Mouse (Mus musculus) right cerebral cortex, postnatal 14 days (tissue): ENCODE data around the gene Exosc10.

Experiments used
- DNase-seq: peaks from one replicate; pipeline ENCODE4 v3.0.0; 2022

Exosc10 gene

DNA sequence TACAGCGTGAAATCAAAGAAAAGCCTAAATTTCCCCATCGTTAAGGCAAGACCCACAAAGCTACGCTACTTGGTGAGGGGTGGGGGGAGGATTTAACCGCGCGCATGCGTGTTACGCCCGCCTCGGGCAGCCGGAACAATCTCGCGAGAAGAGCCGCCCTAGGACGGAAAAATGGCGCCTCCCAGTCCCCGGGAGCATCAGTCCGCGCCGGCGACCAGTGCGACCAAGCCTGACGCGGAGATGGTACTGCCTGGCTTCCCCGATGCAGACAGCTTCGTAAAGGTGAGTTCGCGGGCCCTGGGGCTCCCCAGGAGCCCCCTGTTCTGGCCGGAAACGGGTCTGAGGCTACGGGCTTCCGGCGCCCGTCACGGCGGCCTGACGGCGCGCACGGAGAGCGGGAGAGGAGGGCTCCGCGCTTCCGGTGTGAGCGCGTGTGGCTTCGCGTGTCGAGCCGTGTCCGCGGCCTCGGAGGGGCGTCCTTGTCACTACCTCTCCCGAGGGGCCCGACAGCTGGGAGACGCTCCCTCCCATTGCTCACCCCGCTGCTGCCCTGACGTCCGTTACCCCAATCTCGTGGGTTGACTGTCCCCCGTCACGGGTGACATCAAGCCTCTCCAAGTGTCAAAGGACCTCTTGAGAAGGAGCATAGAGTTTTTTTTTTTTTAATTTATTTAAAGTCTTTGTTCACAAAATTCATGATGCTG, at the start of gene Exosc10:
TSS of gene Exosc10 (plus strand) at position 133 of the 704 bp plus-strand sequence.
- DNase-seq: peak; percentile 87

DNA sequence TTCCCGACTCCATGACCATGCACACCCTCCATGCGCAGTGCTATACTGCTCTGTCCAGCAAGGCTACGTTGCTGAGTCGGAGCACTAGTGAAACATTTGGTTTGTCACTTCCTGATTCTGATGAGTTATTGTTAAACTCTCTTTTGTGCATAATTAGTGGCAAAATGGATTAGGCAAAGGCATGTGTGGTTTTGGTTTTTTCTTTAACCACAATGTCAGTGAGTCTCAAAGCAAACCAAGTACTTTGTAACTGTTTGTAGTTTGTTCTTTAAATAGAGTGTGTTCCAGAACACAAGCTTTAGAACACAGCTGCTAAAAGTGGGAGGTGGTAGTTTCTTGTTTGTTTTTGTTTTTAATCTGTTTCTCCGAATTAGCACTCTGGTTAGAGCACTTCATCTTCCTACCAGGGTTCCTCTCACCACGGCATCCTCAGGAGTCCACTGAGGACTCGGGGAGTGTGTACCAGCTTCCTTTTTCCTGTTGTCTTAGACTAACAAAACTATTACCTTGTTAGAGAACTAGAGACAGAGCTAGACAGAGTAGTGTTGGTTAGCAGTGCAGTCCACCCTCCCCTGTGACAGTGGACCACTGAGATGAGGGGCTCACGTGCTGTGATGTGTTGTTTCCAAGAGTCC, 48.7 kb upstream of the Exosc10 start:
- DNase-seq: no peak

DNA sequence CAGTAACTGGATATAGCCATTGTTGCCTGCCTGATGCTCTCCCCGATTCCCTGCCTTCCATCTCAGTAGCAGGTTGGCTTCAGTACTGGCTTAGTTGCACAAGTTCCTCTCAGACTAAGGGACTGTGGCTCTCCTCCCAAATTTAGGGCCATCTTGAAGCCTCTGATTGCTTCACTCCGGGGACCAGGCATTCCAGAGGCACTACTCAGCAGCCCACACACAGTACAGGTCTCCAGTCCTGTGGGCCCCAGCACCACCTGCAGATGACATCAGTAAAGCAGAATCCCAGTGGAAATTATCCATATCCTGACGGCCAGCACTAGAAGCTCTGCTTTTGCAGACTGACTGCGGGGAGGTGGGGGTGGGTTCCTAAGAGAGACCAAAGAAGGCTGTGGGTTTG, 47.5 kb upstream of the Exosc10 start:
- no peak for DNase-seq

DNA sequence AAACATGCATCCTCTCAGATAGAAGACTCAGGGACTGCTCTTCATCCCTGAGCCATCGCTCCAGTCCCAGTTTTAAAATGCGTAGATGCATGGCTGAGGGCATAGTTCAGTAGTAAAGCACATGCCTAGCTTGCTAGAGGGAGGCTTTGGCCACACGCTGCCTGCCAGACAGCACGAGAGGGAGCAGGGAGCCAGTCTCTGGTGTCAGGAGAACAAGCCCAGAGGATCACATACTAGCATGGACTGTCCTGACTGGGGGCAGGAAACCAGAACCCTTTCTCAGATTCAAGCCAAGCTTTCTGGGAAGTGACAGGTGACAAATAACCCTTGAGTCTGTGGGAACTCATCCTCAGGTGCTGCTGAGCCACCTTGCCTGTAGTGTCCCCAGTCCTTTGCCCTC, 46.9 kb upstream of the Exosc10 start:
- DNase-seq: no peak

DNA sequence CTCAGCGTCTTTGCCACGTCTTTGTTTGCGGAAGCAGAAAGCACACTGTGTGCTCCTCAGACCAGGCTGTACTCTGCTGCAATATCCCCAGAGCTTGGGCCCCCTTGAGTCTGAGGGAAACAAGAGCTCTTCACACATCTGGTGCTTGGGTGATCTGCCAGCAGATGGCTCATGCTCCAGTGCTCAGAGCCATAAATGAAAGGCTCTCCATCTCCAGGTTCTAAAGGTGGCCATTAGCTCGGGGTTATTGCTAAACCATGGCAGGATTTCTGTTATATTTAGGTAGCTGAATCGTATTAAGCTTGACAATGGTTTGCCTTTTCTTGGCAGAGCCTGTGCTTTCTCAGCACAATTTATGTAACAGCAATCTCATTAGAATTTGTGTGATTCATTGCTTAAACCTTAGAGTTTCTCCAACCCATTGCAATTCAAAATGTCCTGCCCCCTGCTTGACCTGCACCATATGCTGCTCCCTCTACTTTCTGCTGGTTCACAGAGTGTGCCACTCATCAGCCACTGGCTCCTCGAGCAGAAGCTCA, 45.1 kb upstream of the Exosc10 start:
- no peak for DNase-seq

DNA sequence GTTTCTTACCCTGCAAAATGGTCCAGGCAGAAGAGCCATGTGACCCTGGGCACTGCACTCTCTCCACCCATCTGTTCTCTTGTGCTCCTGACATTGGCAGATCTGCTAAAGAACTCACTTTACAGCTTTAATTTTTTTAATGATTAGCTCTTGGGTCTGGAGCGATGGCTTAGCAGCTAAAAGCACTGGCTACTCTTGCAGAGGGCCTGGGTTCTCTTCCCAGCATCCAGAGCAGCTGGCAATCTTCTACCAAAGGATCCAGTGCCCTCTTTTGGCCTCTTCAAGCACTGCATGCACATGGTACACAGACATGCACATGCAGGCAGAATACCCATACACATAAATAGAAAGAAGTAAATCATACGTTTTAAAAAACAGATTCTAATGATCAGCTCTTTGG, 42.9 kb upstream of the Exosc10 start:
- no peak for DNase-seq

DNA sequence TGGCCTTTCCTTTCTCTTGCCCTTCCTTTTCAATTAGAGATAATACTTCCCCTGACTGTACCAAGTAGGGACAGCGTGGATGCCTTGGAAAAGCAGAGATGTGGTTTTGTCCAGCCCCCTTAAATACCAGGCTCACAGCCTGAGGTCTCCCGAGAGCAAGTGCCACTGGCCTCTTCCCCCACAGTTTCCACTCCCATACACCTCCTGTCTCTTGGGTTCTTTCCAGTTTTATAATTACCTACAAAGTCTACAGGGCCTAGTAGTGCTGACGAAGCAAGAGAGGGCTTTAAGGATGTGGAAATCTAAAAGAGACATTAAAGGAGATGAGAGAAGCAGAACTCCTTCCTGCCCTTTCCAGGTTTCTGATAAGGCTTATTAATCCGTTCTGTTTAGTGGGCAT, 40.4 kb upstream of the Exosc10 start:
- no peak for DNase-seq

DNA sequence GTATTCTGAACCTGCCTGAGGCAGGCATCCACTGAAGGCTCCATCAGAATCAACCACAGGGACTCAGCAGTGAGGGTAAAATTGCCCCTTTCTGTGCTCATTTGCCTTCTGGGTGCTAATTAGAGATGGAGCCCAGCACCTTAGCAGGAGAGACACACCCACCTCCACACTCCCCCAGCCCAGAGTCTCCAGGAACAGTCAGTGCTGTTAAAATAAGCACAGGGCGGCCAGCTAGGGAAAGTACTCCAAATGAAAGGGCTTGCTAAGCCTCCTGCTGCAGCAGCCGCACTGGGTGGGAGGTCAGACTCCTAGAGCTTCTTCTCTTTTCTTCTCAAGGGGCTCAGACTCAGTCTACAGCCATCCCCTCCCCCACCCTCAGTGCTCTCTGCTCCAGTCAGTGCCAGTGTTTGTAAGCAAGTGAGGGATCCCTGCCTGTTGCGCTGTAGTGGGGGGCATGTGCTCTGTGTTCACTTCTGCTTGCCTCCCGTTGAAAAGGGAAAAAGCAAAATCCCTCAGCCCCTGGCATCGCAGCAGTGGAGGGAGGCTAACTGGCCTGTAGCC, 39.9 kb upstream of the Exosc10 start:
- DNase-seq: no peak

DNA sequence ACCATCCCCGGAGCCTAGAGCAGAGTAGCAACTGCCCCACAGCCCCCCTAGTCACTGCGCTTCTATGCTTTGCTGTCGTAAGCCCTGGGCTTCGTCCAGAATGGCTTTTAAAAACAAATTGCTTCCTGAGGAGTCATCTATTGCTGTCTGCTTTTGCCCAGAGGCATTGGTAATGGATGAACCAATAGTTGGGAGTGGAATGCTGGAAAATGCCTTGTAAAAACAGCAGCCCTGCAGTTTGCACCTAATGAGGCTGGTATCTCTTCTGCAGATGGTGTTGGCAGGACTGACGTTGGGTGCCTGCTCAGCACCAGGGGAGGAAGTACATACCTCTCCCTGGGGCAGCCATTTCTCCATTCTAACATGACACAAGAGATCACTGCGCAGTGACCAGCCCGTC, 34.7 kb upstream of the Exosc10 start:
- no peak for DNase-seq

DNA sequence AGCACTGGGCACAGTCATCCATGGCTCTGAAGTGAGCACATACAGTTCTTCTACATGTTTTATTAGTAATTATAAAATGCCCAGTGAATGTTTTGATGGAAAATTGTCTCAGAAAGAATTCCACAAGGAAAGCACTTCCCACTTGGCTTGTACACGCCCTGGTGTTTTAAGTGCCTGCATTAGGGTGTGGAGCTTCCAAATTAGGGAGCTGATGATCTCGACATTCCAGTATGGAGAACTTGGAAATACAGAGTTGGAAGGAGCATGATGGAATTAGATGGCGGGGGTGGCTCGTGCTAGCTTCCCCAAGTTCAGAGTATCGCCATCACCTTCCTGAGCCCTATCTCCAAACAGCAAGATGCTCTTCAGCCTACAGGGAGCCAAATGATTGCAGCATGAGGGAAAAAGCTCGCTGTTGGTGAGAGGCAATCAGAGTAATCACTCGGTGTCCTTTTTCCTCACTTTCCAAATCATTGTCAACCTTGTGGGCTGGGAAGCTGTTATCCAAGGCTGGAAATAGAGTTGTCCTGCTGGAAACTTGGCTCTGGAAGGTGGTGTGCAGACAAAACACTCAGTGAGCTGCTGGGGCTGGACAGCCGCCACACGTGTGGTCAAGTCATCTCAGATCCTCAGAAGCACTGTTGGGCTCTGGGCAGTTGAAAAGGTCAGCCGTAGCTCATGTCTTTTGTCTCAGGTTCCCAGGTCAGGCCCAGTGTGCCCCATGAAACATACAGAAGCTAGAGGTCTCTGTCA, 30.9 kb upstream of the Exosc10 start:
- DNase-seq: no peak

DNA sequence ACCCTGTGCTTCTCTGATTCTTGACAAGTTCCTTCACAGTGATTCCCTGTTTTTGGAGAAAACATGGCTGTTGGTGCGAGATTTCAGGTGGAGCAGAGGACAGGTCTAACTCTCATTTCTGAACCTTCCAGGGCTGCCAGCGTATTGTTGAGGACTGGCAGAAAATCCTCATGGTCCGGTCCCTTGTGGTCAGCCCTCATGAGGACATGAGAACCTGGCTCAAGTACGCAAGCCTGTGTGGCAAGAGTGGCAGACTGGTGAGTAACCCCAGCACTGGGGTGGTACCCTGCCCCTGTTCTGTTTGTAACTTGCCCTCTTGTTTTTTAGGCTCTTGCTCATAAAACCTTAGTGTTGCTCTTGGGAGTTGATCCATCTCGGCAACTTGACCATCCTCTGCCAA, 27.9 kb upstream of the Exosc10 start:
- DNase-seq: no peak

DNA sequence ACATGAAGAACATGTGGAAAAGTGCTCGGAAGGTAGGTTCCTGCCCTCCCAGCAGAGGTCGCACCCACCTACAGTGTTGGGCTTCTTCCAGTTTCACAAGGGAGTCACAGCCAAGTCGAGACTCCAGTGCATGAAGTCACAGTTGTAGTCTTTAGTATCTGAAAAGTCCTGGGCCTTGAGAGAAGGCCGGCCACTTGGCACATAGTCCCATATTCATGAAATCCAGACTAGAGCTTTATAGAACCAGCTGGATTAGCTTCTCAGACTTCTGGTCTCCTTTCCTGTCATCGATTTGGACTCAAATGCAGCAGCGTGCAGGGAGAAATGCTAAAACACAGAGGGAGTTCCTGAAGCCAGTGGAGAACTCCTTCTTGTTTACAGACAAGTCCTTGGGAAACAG, 27.5 kb upstream of the Exosc10 start:
- no peak for DNase-seq

DNA sequence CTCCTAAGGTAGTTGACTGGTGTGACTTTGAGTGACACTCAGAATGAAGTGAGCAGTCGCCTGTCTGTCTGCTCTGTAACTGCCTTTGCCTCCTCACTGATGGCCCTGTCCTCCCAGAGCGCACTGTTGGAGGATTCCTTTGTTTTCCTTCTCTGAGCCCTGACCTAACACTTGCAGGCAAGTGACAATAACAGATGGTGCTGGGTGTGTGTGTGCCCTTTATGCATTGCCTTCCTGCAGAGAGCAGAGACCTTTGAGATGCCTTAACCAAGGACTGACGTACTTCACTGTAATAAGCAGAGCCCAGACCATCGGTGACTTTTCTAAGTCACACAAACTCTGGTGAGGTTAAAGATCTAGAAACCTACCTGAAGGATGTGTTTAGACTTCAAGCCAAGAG, 26.9 kb upstream of the Exosc10 start:
- no peak for DNase-seq

DNA sequence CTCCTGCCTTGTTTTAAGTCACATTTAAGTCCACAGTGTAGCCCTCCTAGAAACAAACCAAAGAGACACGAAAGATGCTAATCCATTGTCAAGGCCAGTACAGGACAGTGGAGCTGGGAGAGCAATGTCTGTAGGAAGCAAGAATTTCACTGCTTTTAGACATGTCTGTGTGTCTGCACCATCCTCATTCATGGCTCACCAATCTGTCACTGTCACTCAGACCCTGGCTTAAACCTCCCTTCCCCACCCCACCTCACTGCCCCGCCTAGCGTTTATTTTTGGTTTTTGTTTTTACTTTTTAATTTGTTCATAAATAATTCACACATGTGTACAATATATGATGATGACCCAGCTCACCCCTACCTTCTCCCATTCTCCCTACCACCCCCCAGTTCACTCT, 25.7 kb upstream of the Exosc10 start:
- no peak for DNase-seq

DNA sequence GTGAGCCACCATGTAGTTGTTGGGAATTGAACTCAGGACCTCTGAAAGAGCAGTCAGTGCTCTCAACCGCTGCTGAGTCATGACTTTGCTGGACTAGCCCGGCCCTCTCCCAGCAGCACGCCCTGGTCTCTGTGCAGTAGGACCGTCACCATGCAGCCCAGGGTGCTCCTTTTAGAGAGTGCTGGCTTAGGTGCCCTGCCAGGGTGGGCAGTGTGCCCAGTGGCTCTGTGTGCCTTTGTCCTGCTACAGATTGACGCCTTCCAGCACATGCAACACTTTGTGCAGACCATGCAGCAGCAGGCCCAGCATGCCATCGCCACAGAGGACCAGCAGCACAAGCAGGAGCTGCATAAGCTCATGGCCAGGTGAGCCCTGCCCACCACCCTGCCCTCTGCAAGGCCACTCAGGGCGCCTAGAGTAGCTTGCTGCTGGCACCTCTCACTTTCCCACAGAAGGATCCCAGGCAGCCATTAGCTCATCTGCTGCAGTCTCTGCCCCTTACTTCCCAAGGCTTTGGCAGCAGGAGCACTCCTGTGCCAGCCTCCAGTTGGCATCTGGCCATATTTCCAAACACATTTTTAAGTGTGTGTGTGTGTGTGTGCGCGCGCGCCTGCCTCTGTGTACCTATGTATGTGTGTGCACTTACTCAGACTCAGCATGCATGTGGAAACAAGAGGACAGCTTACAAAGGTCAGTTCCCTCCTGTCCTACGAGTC, 24.5 kb upstream of the Exosc10 start:
- DNase-seq: peak; percentile 35

DNA sequence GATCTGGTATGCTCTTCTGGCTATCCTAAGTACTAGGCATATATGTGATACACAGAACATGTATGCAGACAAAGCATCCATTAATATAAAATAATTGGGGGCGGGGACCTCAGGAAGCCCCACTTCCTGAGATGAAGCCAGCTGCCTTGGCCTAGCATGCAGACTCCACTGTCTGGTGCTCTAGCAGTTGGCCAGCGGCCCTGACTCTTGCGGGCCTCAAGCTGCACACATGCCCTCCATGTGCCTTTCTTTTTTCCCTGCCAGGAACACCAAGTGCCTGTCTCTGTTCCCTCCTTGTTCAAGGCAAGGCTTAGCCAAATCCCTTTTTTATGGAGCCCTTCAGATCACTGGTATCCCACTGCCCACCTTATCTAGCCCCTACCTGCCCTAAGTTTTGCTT, 22.4 kb upstream of the Exosc10 start:
- no peak for DNase-seq

DNA sequence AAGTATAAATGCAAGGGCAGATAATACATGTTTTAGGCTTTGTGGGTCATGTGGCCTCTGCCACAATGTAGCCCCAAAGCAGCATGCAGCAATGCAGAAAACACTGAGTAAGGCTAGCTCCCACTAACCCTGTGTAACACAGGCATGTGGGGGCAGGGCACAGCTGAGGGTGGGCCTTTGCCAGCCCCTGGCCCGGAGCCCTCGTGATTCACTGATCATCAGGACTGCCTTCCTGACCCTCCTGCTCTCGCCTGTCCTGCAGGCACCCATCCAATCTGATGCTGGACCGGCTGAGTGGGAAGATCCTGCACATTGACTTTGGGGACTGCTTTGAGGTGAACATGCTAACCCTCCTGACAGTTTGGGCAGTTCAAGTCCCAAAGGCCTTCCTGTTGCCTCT, 9.1 kb upstream of the Exosc10 start:
- DNase-seq: no peak

DNA sequence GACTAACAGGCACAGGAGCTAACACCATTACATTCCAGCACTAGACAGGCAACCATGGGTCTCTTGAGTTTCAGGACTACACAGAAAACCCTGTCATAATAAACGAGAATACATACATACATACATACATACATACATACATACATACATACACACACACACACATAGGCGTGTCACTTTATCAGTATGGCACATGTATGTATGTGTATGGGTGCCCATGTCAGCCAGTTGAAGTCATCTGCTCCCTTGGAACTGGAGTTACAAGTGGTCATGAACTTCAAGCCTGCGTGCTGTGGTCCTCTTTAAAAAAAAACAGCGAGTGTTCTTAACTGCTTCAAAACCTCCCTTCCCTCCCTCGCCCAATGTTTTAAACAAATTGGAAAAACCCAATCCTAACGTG, 463 bp upstream of the Exosc10 start:
- no peak for DNase-seq

DNA sequence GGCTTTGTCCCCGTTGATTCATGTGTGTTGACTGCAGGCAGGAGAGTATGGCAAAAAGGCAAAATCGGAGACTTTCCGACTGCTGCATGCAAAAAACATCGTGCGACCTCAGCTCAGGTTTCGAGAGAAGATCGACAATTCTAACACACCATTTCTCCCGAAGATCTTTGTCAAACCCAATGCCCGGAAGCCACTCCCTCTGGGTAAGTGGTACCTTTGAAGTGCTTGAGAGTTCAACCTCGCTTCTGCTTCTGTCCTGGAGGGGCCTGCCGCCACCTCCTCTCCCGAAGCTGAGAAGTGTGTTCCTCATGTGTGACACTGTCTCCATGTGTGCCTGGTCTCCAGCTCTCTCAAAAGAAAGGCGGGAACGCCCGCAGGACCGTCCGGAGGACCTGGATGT, 4.4 kb downstream of the Exosc10 start:
- DNase-seq: no peak

DNA sequence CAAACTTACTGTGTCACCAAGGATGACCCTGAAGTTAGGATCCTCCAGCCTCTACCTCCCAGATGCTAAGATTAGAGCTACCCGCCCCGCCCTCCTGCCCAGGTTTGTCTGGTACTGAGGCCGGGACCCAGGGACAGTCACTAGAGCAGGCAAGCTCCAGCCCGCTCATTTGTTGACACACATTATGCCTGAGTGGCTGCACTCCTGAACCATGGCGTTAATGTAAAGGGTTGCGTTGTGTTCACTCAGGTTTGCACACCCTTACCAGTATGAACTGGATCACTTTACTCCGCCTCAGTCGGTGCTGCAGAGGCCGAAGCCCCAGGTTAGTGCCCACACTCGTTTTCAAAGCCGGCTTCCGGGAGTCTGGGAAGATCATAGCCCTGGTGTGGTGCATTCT, 5.4 kb downstream of the Exosc10 start:
- DNase-seq: no peak

DNA sequence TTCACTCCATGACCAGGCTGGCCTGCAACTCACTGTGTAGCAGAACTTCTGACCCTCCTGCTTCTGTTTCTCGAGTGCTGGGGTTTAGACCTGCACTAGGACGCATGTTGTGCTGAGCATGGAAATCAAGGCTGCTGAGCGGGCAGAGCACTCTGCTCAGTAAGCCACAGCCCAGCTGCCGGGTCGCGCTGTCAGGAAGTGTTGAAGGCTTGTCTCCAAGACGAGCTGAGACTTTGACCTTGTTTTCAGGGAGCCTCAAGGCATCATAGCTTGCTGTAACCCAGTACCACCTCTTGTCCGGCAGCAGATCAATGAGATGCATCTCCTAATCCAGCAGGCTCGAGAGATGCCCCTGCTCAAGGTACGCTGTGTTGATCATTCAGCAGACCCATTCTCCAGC, 11.9 kb downstream of the Exosc10 start:
- DNase-seq: no peak

DNA sequence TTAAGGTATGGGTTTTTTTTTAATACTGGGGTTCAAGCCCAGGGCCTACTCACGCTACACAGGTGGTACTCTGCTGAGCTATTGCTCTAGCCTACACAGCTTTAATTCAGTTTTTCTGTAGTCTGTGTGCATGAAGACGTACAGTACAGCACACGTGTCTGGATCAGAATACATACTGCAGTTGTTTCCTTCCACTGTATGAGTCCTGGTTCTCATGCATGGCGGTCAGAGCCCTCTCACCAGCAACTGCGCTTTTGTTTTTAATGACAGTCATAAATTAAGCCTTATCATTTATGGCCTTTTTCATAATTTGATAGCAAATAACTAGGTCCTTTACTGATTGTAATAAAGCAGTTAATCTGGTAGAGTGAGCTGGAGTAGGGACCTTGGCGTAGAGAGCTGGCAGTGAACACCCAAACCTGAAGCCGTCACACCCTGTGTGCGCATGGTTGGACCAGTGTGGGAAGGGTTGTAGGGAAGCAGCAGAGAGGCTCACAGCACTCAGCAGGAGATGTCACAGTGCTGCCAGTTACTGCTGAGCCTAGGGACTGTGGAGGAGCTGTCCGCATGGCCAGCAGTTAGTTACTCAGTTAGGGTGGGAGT, 12.6 kb downstream of the Exosc10 start:
- no peak for DNase-seq

DNA sequence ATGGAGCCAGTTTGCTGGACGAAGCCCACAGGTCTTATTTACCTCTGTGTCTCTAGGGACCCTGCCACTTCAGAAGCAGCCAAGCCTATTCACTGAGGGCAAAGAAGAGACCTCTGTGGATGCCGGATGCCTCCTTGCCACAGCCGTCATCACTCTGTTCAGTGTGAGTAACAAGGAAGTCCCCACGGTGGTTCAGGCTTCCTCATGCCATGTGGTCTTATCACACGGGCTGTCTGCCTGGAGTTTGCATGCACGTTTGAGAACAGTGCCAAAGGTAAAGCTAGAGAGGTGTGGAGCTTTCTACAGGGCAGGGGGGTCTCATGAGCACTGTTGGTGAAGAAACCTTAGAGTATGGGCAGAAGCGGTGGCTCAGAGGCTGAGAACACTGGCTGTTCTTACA, 15.0 kb downstream of the Exosc10 start:
- no peak for DNase-seq
